ENCODE assay signal across 9 mouse cellular contexts in the genomic region with DNA sequence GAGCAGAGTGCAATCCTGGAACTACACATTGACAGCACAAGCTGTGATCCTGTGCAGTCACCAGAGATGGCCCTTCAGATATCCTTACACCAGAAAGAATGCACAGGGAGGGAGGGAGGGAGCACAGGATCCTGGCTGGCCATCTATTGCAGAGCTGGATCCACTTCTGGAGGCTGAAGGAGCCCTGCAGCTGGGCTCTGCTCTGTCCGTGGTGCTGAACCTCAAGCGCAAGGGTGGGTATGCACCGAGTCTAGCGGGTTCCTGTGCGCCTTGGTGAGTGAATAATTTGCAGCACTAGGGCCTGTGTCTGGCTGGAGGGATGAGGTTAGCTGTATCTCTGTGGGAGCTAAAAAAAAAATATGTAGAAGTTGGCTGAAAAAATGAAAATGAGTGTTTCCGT. TPM values are rescaled to one million over a fixed set of nuclear protein-coding genes. Genes with fewer than 3 reads are reported as not detected.
A peak's percentile ranks its signal among the peaks of the same experiment; 100 is the strongest.
DNase-seq lines count a peak whose midpoint lies in the region; ATAC-seq lines count a peak whose summit lies in the region.
"Had no signal": no experiment of that assay in that cellular context is flagged by ENCODE, and none has a peak within 500 bp of the region (broad histone marks: within the 10 kb centered on the region; RNA-seq: fewer than 3 reads in every experiment).

No protein-coding gene starts in this region.

- H3K9me3 ChIP-seq in hindbrain, embryonic 11.5 days (ENCODE audit: control insufficient read depth, low read length) = no peaks in the 10 kb centered on the region
- H3K9me3 ChIP-seq in hindbrain, embryonic 13.5 days = no peaks in the 10 kb centered on the region

- 11% methylated on average over 6 of the region's 6 CpGs for WGBS in hindbrain, embryonic 11.5 days
- WGBS in hindbrain, embryonic 13.5 days = 17% methylated on average over 6 of the region's 6 CpGs

- no peak overlapping the region for H3K4me2 ChIP-seq in hindbrain, embryonic 11.5 days (replicated peaks; ENCODE audit: low read depth, low read length)
- H3K4me2 ChIP-seq in hindbrain, embryonic 13.5 days = no peak overlapping the region

- ATAC-seq in hindbrain, embryonic 11.5 days (ENCODE audit: low FRiP score) = no peak
- no peak for ATAC-seq in hindbrain, embryonic 13.5 days (ENCODE audit: low FRiP score)
- ATAC-seq in megakaryocyte progenitor cell, adult 5-6 weeks (replicated peaks; ENCODE audit: poor library complexity) = peak; percentile 71
- no peak for ATAC-seq in activated CD4-positive, CD25-positive, alpha-beta regulatory T cell, adult 4 months
- ATAC-seq in inflammation-experienced regulatory T-cells, adult 6 months = no peak

- H3K9ac ChIP-seq in hindbrain, embryonic 11.5 days (ENCODE audit: low read depth, low read length) = no peak overlapping the region
- no peak overlapping the region for H3K9ac ChIP-seq in hindbrain, embryonic 13.5 days

- no peaks in the 10 kb centered on the region for H3K4me1 ChIP-seq in hindbrain, embryonic 11.5 days (replicated peaks; ENCODE audit: control insufficient read depth, insufficient read depth, low read length)
- no peaks in the 10 kb centered on the region for H3K4me1 ChIP-seq in hindbrain, embryonic 13.5 days (replicated peaks)

- no peak overlapping the region for H3K27ac ChIP-seq in hindbrain, embryonic 11.5 days (ENCODE audit: low read depth, low read length)
- no peak overlapping the region for H3K27ac ChIP-seq in hindbrain, embryonic 13.5 days

- no peak overlapping the region for H3K4me3 ChIP-seq in hindbrain, embryonic 11.5 days (ENCODE audit: low read depth, low read length)
- no peak overlapping the region for H3K4me3 ChIP-seq in hindbrain, embryonic 13.5 days

- peak; percentile 75 for DNase-seq in hindbrain, embryonic 11.5 days (ENCODE audit: low spot score)
- DNase-seq in R1 (ENCODE audit: low read depth, low spot score) = peak; percentile 64
- DNase-seq in forelimb bud, embryonic 11.5 days (ENCODE audit: low read depth, low spot score) = peak; percentile 88
- DNase-seq in kidney, adult 9 months = peak; percentile 45

- H3K36me3 ChIP-seq in hindbrain, embryonic 11.5 days (ENCODE audit: control insufficient read depth, insufficient read depth, low read length) = no peaks in the 10 kb centered on the region
- no peaks in the 10 kb centered on the region for H3K36me3 ChIP-seq in hindbrain, embryonic 13.5 days

- H3K27me3 ChIP-seq in hindbrain, embryonic 11.5 days (ENCODE audit: control insufficient read depth, insufficient read depth, low read length) = no peaks in the 10 kb centered on the region
- H3K27me3 ChIP-seq in hindbrain, embryonic 13.5 days = peaks cover 12% of the 10 kb centered on the region; the same call in 1 of the 2 replicates

RNA-seq across cellular contexts. Expression of gene Scn10a, which starts 12.4 kb away (rescaled TPM):
- polyA plus RNA-seq in hindbrain, embryonic 11.5 days (2014; fragmentation: Nextera tagmentation; extraction: Ambion mirVana) = 0.26 and 0.36 TPM in 2 replicates
- polyA plus RNA-seq in hindbrain, embryonic 13.5 days (2015; fragmentation: Nextera tagmentation; extraction: Ambion mirVana) = 1.6 and 2.2 TPM in 2 replicates
- total RNA-seq in megakaryocyte progenitor cell, adult 5-6 weeks (2015) = not detected in 2 replicates
- not detected in 2 replicates for total RNA-seq in megakaryocyte progenitor cell, adult 5-6 weeks (2017)
- polyA plus RNA-seq in activated CD4-positive, CD25-positive, alpha-beta regulatory T cell, adult 4 months (2017; shearing (Covaris generic)) = not detected
- polyA plus RNA-seq in inflammation-experienced regulatory T-cells, adult 6 months (2017; shearing (Covaris generic)) = not detected
- total RNA-seq: layer of hippocampus, postnatal 25 days had no signal
